Mouse (Mus musculus) lung, adult 2 months (tissue): ENCODE measurements at regions not wholly inside any gene's neighbourhood (a gene's known extent, or its start where the extent isn't known, plus 50 kb on each side); places are given as distances from the start of the nearest gene placed in this dataset.

Source experiments
- CTCF ChIP-seq: fragments of 200-500 bp; IDR thresholded peaks from 2 replicates; pipeline ENCODE4 v1.5.1; 2011; ENCODE audit warnings: mild to moderate bottlenecking, low read length, control low read depth; ENCODE audit not compliant: insufficient read depth
- POLR2A ChIP-seq: fragments of 200-500 bp; IDR thresholded peaks from 2 replicates; pipeline ENCODE4 v1.6.1; 2011; ENCODE audit warnings: low read depth, mild to moderate bottlenecking, control low read depth, low read length, borderline replicate concordance; ENCODE audit errors: extremely low read depth

- TF ChIP-seq POLR2A (no peak), CTCF (no peak)
Observed at GRCm38 (mm10) chr4:64928553-64928952, 195.4 kb upstream of the Pappa start.
